Mouse (Mus musculus) cerebellum, postnatal 4 days (tissue): ENCODE results near the gene Gm10037.
"Not testable (repeated sequence)": the region's sequence is repeated elsewhere in the genome, so short reads cannot be mapped to it uniquely, and the experiment has no call there.

ENCODE experiments used
- DNase-seq, 2 experiments: peaks; one replicate each; pipeline ENCODE4 v3.0.0; 2022; ENCODE audit warnings: low spot score in 2 of 2, mixed read lengths in 1 of 2

Gm10037 gene

DNA sequence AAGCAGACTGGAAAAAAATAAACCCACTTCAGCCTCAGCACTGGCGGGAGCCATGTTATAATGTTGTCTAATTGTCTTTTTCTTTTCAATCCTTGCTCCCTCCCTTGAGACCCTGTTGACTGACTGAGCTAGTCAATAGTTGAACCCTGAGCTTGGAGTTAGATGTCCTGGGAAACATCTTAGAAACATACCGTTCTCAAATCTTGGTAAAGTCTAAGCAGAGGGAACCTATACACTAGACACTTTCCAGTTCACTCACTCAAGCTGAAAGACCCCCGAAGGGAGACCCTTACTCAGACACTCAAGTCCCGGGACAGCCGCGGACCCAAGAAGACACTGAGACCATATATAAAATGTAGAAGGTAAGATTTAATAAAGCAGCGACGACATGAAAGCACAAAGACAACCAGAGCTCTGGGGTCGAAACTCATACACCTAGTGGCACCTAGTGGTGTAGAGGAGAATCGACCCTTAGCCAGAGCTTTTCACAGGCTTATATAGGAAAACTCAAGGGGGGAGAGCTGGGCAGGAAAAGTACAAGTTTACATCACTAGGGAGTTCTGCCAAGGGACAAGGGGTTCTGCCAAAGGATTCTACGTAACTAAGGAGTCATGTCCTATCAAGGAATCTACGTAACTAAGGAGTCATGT is 45.3 kb downstream of the Gm10037 start:
- DNase-seq = not testable (repeated sequence)

DNA sequence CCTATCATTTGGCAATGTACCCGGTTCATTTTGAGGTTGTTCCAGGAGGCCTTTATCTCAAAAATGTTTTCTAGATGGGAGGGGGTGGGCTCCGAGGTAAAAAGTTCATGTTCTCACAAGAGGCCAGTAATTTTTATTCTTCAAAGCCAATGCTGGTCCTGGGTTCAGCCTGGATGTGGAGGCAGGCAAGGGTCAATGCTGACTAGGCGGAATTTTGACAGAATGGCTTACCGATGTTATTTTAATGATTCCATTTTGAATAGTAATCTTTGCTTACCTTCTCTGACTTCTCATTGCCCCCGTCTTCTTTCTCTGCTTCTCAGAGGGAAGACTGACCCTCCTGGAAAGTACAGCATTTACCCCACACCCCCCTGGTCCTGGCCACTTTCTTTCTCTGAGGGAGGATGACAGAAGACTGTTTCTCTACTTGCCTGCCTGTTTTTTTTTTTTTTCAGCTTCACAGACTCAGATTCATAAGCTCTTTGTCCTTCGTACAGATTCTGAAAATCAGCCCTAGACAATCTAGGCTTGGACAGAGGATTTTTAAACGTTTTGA is 45.9 kb downstream of the Gm10037 start:
- no peak for DNase-seq

DNA sequence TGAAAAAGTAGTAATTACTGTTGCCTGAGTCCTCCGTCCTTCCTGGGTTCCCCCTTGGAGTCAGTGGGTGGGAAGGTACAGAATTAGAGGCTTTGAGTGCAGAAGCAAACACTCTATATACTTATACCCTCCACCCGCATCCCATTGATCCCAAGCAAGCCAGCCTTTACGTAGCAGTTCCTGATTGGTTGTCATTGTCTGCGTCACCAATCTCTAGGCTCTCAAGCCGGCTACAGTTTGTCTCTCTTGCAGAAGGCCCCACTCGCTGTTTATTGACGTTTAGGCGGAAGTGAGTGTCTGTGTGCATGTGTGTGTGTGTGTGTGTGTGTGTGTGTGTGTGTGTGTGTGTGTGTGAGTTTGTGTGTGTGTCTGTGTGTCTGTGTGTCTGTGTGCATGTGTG is 53.1 kb downstream of the Gm10037 start:
- no peak for DNase-seq
